Mouse (Mus musculus) forebrain, embryonic 16.5 days (tissue): ENCODE data around the gene 9930022D16Rik. TPM values are rescaled to one million over a fixed set of nuclear protein-coding genes. Genes with fewer than 3 reads are reported as not detected.

Experiments used
- ATAC-seq: fragments of 200-750 bp; cut with Nextera tagmentation; 2 replicates; pipeline ENCODE4 v1.8.0; 2017; ENCODE audit warnings: mild to moderate bottlenecking, moderate library complexity
- H3K27ac ChIP-seq: fragments of 300-500 bp; sonication (generic); 2 replicates; pipeline ENCODE4 v1.5.1; 2014; ENCODE audit warnings: low read length, control low read depth
- H3K27me3 ChIP-seq: fragments of 300-500 bp; sonication (generic); replicated peaks from 2 replicates; pipeline ENCODE4 v1.6.1; 2014; ENCODE audit warnings: low read length; ENCODE audit not compliant: control insufficient read depth, insufficient read depth
- H3K36me3 ChIP-seq: fragments of 300-500 bp; sonication (generic); 2 replicates; pipeline ENCODE4 v1.6.1; 2014; ENCODE audit not compliant: control insufficient read depth, insufficient read depth
- H3K4me1 ChIP-seq: fragments of 300-500 bp; sonication (generic); replicated peaks from 2 replicates; pipeline ENCODE4 v1.6.1; 2014; ENCODE audit warnings: low read length; ENCODE audit not compliant: control insufficient read depth, insufficient read depth
- H3K4me2 ChIP-seq: fragments of 300-500 bp; sonication (generic); 2 replicates; pipeline ENCODE4 v1.6.1; 2014; ENCODE audit warnings: mild to moderate bottlenecking, low read length, control low read depth
- H3K4me3 ChIP-seq: fragments of 300-500 bp; sonication (generic); replicated peaks from 2 replicates; pipeline ENCODE4 v1.5.1; 2014; ENCODE audit warnings: mild to moderate bottlenecking, low read length, control low read depth
- H3K9ac ChIP-seq: fragments of 300-500 bp; sonication (generic); replicated peaks from 2 replicates; pipeline ENCODE4 v1.6.1; 2014; ENCODE audit warnings: low read depth, low read length, control low read depth
- H3K9me3 ChIP-seq: fragments of 300-500 bp; sonication (generic); 2 replicates; pipeline ENCODE4 v1.6.1; 2016; ENCODE audit warnings: low read length; ENCODE audit not compliant: control insufficient read depth
- WGBS: fragments of 180-500 bp; shearing (Covaris S2); extraction: QIAGEN DNeasy Blood & Tissue Kit; methylation state at CpG from one replicate; pipeline ENCODE4 v1.1.7; 2014; 5-methylcytosine and 5-hydroxymethylcytosine counted together
- polyA plus RNA-seq: library from polyadenylated mRNA; unstranded; fragments of >200 nt; fragmentation: Nextera tagmentation; extraction: Ambion mirVana; gene quantifications from 2 replicates; pipeline ENCODE4 v1.2.1, GENCODE M21; 2015

Gene 9930022D16Rik
- polyA plus RNA-seq, 1 experiment from 2014 or later, result not detected

DNA sequence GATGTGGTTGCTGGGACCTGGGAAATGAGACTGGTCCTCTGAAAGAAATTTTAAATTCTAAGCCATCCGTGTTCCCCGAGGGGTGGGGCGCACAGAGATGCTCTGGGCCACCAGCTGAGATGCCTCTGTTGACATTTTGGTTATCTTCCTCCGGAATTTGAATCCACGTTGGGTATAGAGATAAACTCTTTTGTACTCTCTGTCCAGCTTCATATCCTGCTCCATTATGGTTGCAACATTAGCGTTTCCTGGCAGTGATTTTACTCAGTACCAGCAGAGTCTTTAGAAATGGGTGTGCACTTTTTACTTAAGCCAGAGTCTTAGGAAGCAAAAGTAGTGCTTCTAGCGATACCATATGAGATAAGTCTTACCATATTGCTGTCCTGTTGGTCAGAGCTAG lies 35.7 kb upstream of the 9930022D16Rik start:
- 63% methylated on average over 7 of the region's 7 CpGs for WGBS
- no peaks in the 10 kb centered on the region for H3K36me3 ChIP-seq
- H3K9me3 ChIP-seq, result no peaks in the 10 kb centered on the region
- H3K27ac ChIP-seq, result no peak overlapping the region
- no peak overlapping the region for H3K4me3 ChIP-seq
- H3K27me3 ChIP-seq, result no peaks in the 10 kb centered on the region
- peaks cover 25% of the 10 kb centered on the region for H3K4me1 ChIP-seq
- ATAC-seq, result no peak
- H3K9ac ChIP-seq, result no peak overlapping the region
- H3K4me2 ChIP-seq, result no peak overlapping the region

DNA sequence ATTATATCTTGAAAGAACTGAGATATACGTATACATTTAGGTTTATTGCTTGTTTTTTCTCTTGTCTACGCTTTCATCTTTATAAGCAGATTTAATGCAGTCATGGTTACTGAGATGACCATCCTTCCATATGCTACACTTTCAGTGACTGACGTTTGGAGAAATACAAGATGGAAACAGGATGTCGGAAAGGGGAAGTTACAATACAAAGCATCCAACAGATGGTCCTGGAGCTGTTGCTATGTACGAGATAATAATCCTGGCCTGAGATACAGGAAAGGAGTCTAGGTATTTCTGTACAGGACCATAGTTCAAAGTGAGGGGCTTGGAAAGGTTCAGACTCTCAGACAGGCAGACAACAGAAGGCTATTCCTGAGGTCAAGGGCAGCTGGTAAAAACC lies 33.1 kb upstream of the 9930022D16Rik start:
- Histone ChIP-seq H3K36me3 (no peaks in the 10 kb centered on the region), H3K4me2 (no peak overlapping the region), H3K9me3 (no peaks in the 10 kb centered on the region), H3K4me1 (peaks cover 23% of the 10 kb centered on the region), H3K27ac (no peak overlapping the region), H3K27me3 (no peaks in the 10 kb centered on the region), H3K9ac (no peak overlapping the region), H3K4me3 (no peak overlapping the region)
- WGBS, result 72% methylated on average over 5 of the region's 5 CpGs
- no peak for ATAC-seq

- Histone ChIP-seq H3K9me3 (no peaks in the 10 kb centered on the region), H3K27ac (no peak overlapping the region), H3K27me3 (no peaks in the 10 kb centered on the region), H3K36me3 (no peaks in the 10 kb centered on the region), H3K4me1 (no peaks in the 10 kb centered on the region; the same call in 1 of the 2 replicates), H3K4me3 (no peak overlapping the region), H3K9ac (no peak overlapping the region), H3K4me2 (no peak overlapping the region)
- ATAC-seq, result no peak
- 93% methylated on average over 8 of the region's 8 CpGs for WGBS
Observed at GRCm38 (mm10) chr11:109385296-109385695, 28.4 kb upstream of the 9930022D16Rik start.

DNA sequence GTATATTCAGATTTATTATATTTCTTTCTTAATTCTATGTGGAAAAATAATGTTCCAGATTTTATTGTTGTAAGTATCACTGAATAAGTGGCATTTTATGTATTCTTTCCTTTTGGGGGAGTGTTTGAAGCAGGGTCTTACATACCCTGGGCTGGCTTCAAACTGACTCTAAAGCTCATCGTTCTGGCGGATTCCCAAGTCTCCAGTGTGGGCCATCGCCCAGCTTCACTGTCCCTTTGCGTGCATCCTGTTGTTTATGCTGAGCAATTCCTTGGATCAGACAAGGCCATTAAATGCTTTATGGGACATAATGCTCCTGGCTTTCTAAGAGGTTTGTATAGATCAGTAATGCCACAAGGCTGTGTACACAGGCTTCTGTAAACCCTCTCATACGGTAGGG lies 24.7 kb upstream of the 9930022D16Rik start:
- Histone ChIP-seq H3K4me1 (no peaks in the 10 kb centered on the region; the same call in 1 of the 2 replicates), H3K9me3 (no peaks in the 10 kb centered on the region), H3K9ac (no peak overlapping the region), H3K27ac (no peak overlapping the region), H3K36me3 (no peaks in the 10 kb centered on the region), H3K4me2 (no peak overlapping the region), H3K4me3 (no peak overlapping the region), H3K27me3 (no peaks in the 10 kb centered on the region)
- WGBS, result 81% methylated on average over 5 of the region's 5 CpGs
- no peak for ATAC-seq

GRCm38 (mm10) chr11:109391200-109391599 lies 22.5 kb upstream of the 9930022D16Rik start:
- Histone ChIP-seq H3K4me3 (no peak overlapping the region), H3K9me3 (no peaks in the 10 kb centered on the region), H3K9ac (no peak overlapping the region), H3K27me3 (no peaks in the 10 kb centered on the region), H3K36me3 (no peaks in the 10 kb centered on the region), H3K4me1 (no peaks in the 10 kb centered on the region; the same call in 1 of the 2 replicates), H3K27ac (no peak overlapping the region), H3K4me2 (no peak overlapping the region)
- ATAC-seq, result no peak
- WGBS, result 80% methylated on average over 7 of the region's 7 CpGs

GRCm38 (mm10) chr11:109391760-109392159 lies 22.0 kb upstream of the 9930022D16Rik start:
- no peak overlapping the region for H3K27ac ChIP-seq
- no peaks in the 10 kb centered on the region for H3K9me3 ChIP-seq
- no peak for ATAC-seq
- 66% methylated on average over 7 of the region's 7 CpGs for WGBS
- no peak overlapping the region for H3K4me2 ChIP-seq
- no peak overlapping the region for H3K4me3 ChIP-seq
- H3K36me3 ChIP-seq, result 0 out of 2 replicates have a peak, but pooled peaks cover 3% of the 10 kb centered on the region
- H3K27me3 ChIP-seq, result no peaks in the 10 kb centered on the region
- H3K4me1 ChIP-seq, result no peaks in the 10 kb centered on the region; the same call in 1 of the 2 replicates
- no peak overlapping the region for H3K9ac ChIP-seq

- no peaks in the 10 kb centered on the region; the same call in 1 of the 2 replicates for H3K4me1 ChIP-seq
- 89% methylated on average over 9 of the region's 9 CpGs for WGBS
- 0 out of 2 replicates have a peak, but pooled peaks cover 3% of the 10 kb centered on the region for H3K36me3 ChIP-seq
- H3K9ac ChIP-seq, result no peak overlapping the region
- no peak overlapping the region for H3K27ac ChIP-seq
- H3K9me3 ChIP-seq, result no peaks in the 10 kb centered on the region
- no peak overlapping the region for H3K4me3 ChIP-seq
- no peak for ATAC-seq
- H3K27me3 ChIP-seq, result no peaks in the 10 kb centered on the region
- H3K4me2 ChIP-seq, result no peak overlapping the region
Observed at GRCm38 (mm10) chr11:109392601-109393000, 21.1 kb upstream of the 9930022D16Rik start.

DNA sequence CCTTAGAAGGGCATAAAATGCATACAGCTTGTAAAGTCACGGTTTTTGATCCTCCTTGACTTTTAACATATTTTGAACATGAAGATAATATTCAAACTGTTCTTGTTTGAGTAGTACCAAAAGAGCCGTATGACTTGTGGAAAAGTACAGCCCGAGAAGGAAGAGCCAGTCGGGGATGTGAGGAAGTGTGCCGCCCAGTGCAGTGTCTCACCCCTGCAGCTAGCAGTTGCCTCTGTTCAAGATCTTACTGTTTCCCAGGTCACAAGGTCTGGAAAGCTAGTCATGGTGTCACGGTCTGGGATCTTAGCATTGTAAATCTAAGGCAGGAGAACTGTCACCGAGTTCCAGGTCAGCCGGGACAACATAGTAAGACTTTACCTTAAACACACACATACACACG lies 19.0 kb upstream of the 9930022D16Rik start:
- 0 out of 2 replicates have a peak, but pooled peaks cover 3% of the 10 kb centered on the region for H3K36me3 ChIP-seq
- ATAC-seq, result no peak
- no peaks in the 10 kb centered on the region for H3K9me3 ChIP-seq
- no peaks in the 10 kb centered on the region for H3K27me3 ChIP-seq
- no peak overlapping the region for H3K4me2 ChIP-seq
- 93% methylated on average over 9 of the region's 9 CpGs for WGBS
- H3K4me1 ChIP-seq, result no peaks in the 10 kb centered on the region
- H3K4me3 ChIP-seq, result no peak overlapping the region
- no peak overlapping the region for H3K9ac ChIP-seq
- H3K27ac ChIP-seq, result no peak overlapping the region

DNA sequence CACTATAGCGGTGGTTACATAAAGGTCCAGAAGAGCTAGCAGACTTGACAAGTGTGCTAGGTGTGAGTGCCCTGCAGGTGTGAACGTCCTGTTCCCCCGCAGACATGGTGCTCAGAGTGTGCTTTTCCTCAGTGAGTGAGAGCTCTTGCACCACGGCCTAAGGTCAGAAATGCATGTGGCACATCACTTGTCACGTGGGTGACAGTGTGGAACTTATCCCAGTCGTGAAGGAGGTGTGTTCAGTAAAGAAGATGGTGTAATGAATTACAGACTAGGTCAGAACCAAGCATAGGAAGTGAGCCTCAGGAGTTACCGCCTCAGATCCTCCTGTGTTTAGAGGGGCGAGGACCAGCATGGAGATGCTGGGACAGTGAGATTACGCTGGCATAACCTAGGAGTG lies 18.4 kb upstream of the 9930022D16Rik start:
- no peak for ATAC-seq
- no peaks in the 10 kb centered on the region for H3K4me1 ChIP-seq
- H3K4me2 ChIP-seq, result no peak overlapping the region
- no peak overlapping the region for H3K9ac ChIP-seq
- H3K27me3 ChIP-seq, result no peaks in the 10 kb centered on the region
- no peak overlapping the region for H3K27ac ChIP-seq
- H3K4me3 ChIP-seq, result no peak overlapping the region
- H3K36me3 ChIP-seq, result 0 out of 2 replicates have a peak, but pooled peaks cover 3% of the 10 kb centered on the region
- no peaks in the 10 kb centered on the region for H3K9me3 ChIP-seq
- 93% methylated on average over 9 of the region's 9 CpGs for WGBS

DNA sequence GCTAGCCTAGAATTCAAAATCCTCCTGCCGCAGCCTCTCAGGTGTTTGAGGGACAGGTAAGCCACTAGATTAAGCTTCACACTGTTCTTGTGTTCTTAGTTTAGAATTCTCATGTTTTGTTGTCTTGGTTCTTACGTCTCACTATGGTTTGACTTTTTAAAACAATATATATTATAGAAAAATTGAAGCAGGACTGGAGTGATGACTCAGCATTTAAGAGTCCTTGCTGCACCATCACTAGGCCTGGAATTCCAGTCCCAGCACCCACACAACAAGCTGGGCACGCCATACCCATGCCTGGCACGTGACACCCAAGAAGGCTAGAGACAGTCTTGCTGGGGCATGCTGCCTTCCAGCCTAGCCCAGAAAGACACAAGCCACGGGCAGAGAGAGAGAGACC lies 7.3 kb upstream of the 9930022D16Rik start:
- no peaks in the 10 kb centered on the region for H3K36me3 ChIP-seq
- WGBS, result 91% methylated on average over 5 of the region's 5 CpGs
- H3K27me3 ChIP-seq, result no peaks in the 10 kb centered on the region
- no peak overlapping the region for H3K9ac ChIP-seq
- no peak overlapping the region for H3K4me3 ChIP-seq
- ATAC-seq, result no peak
- H3K4me1 ChIP-seq, result no peaks in the 10 kb centered on the region
- no peak overlapping the region for H3K4me2 ChIP-seq
- no peak overlapping the region for H3K27ac ChIP-seq
- H3K9me3 ChIP-seq, result no peaks in the 10 kb centered on the region
